Mouse (Mus musculus) kidney, embryonic 14.5 days (tissue): ENCODE results near the gene Alkbh6. TPM values are rescaled to one million over a fixed set of nuclear protein-coding genes. Genes with fewer than 3 reads are reported as not detected.

Experiments
- ATAC-seq: fragments of 200-750 bp; cut with Nextera tagmentation; 2 replicates; pipeline ENCODE4 v1.8.0; 2017; ENCODE audit warnings: moderate number of reproducible peaks, mild to moderate bottlenecking, moderate TSS enrichment, moderate library complexity; ENCODE audit not compliant: low FRiP score, low TSS enrichment
- H3K27ac ChIP-seq: fragments of 300-500 bp; sonication (generic); 2 replicates; pipeline ENCODE4 v1.5.1; 2014; ENCODE audit warnings: low read depth, mild to moderate bottlenecking, low read length, moderate library complexity, mixed read lengths
- H3K27me3 ChIP-seq: fragments of 300-500 bp; sonication (generic); 2 replicates; pipeline ENCODE4 v1.6.1; 2014; ENCODE audit warnings: mild to moderate bottlenecking, low read length; ENCODE audit not compliant: control insufficient read depth, insufficient read depth
- H3K36me3 ChIP-seq: fragments of 300-500 bp; sonication (generic); 2 replicates; pipeline ENCODE4 v1.6.1; 2014; ENCODE audit warnings: low read length, mixed read lengths; ENCODE audit not compliant: control insufficient read depth, insufficient read depth
- H3K4me1 ChIP-seq: fragments of 300-500 bp; sonication (generic); 2 replicates; pipeline ENCODE4 v1.6.1; 2014; ENCODE audit warnings: low read length, mixed read lengths; ENCODE audit not compliant: control insufficient read depth, insufficient read depth
- H3K4me2 ChIP-seq: fragments of 300-500 bp; sonication (generic); replicated peaks from 2 replicates; pipeline ENCODE4 v1.6.1; 2014; ENCODE audit warnings: low read depth, mild to moderate bottlenecking, low read length
- H3K4me3 ChIP-seq: fragments of 300-500 bp; sonication (generic); 2 replicates; pipeline ENCODE4 v1.5.1; 2014; ENCODE audit warnings: mild to moderate bottlenecking, low read length
- H3K9ac ChIP-seq: fragments of 300-500 bp; sonication (generic); 2 replicates; pipeline ENCODE4 v1.6.1; 2014; ENCODE audit warnings: low read depth, mild to moderate bottlenecking, low read length, moderate library complexity
- H3K9me3 ChIP-seq: fragments of 300-500 bp; sonication (generic); 2 replicates; pipeline ENCODE4 v1.6.1; 2016; ENCODE audit warnings: low read length; ENCODE audit not compliant: control insufficient read depth
- WGBS: fragments of 180-500 bp; shearing (Covaris S2); extraction: QIAGEN DNeasy Blood & Tissue Kit; methylation state at CpG from one replicate; pipeline ENCODE4 v1.1.7; 2014; 5-methylcytosine and 5-hydroxymethylcytosine counted together
- polyA plus RNA-seq: library from polyadenylated mRNA; unstranded; fragments of >200 nt; fragmentation: Nextera tagmentation; extraction: Ambion mirVana; gene quantifications from 2 replicates; pipeline ENCODE4 v1.2.1, GENCODE M21; 2014

Alkbh6 gene
- polyA plus RNA-seq, 1 experiment from 2014 or later, result 85.5 TPM

- Histone ChIP-seq H3K4me2 (peak within 1 kb of the TSS; percentile 81), H3K9ac (peak within 1 kb of the TSS; percentile 79), H3K4me1 (peaks cover 16% of the 10 kb centered on the region), H3K36me3 (peaks cover 14% of the 10 kb centered on the region), H3K27ac (peak within 1 kb of the TSS; percentile 59; the same call in 1 of the 2 replicates), H3K27me3 (no peaks in the 10 kb centered on the region), H3K4me3 (peak within 1 kb of the TSS; percentile 86), H3K9me3 (no peaks in the 10 kb centered on the region)
- WGBS, result 5% methylated on average over 34 of the region's 35 CpGs
- peak; percentile 77 for ATAC-seq
These were observed 17.0 kb upstream of the Alkbh6 start, which contains the start of gene Clip3 for GRCm38 (mm10) chr7:30291215-30292131. Gene Clip3, plus strand, starts transcription at chr7:30291728.

GRCm38 (mm10) chr7:30293795-30294194, 14.7 kb upstream of the Alkbh6 start:
- no peak overlapping the region for H3K27ac ChIP-seq
- 85% methylated on average over 13 of the region's 13 CpGs for WGBS
- H3K9ac ChIP-seq, result no peak overlapping the region; the same call in 1 of the 2 replicates
- no peak overlapping the region for H3K4me2 ChIP-seq
- H3K4me1 ChIP-seq, result peaks cover 16% of the 10 kb centered on the region
- no peaks in the 10 kb centered on the region for H3K27me3 ChIP-seq
- no peaks in the 10 kb centered on the region for H3K9me3 ChIP-seq
- H3K36me3 ChIP-seq, result peaks cover 34% of the 10 kb centered on the region
- no peak overlapping the region for H3K4me3 ChIP-seq
- no peak for ATAC-seq

GRCm38 (mm10) chr7:30294296-30294695, 14.2 kb upstream of the Alkbh6 start:
- peaks cover 39% of the 10 kb centered on the region for H3K36me3 ChIP-seq

GRCm38 (mm10) chr7:30295103-30295502, 13.4 kb upstream of the Alkbh6 start:
- Histone ChIP-seq H3K9me3 (no peaks in the 10 kb centered on the region), H3K4me1 (peaks cover 16% of the 10 kb centered on the region), H3K9ac (no peak overlapping the region), H3K27ac (no peak overlapping the region), H3K27me3 (no peaks in the 10 kb centered on the region), H3K4me2 (no peak overlapping the region), H3K4me3 (no peak overlapping the region), H3K36me3 (peaks cover 44% of the 10 kb centered on the region)
- WGBS, result 68% methylated on average over 10 of the region's 10 CpGs
- ATAC-seq, result no peak

More at GRCm38 (mm10) chr7:30294296-30294695, 14.2 kb upstream of the Alkbh6 start:
- Histone ChIP-seq H3K27ac (no peak overlapping the region), H3K9me3 (no peaks in the 10 kb centered on the region), H3K4me3 (no peak overlapping the region), H3K4me2 (no peak overlapping the region), H3K27me3 (no peaks in the 10 kb centered on the region), H3K4me1 (peaks cover 16% of the 10 kb centered on the region), H3K9ac (no peak overlapping the region; the same call in 1 of the 2 replicates)
- ATAC-seq, result no peak
- WGBS, result 86% methylated on average over 5 of the region's 5 CpGs

GRCm38 (mm10) chr7:30296816-30297215, 11.7 kb upstream of the Alkbh6 start:
- Histone ChIP-seq H3K4me2 (no peak overlapping the region), H3K4me3 (no peak overlapping the region), H3K9me3 (no peaks in the 10 kb centered on the region), H3K27me3 (no peaks in the 10 kb centered on the region), H3K4me1 (peaks cover 8% of the 10 kb centered on the region), H3K36me3 (peaks cover 46% of the 10 kb centered on the region), H3K9ac (no peak overlapping the region), H3K27ac (no peak overlapping the region)
- no peak for ATAC-seq
- 95% methylated on average over 15 of the region's 15 CpGs for WGBS

GRCm38 (mm10) chr7:30297266-30297665, 11.3 kb upstream of the Alkbh6 start:
- peaks cover 51% of the 10 kb centered on the region for H3K36me3 ChIP-seq
- no peak overlapping the region for H3K9ac ChIP-seq
- H3K4me3 ChIP-seq, result no peak overlapping the region
- ATAC-seq, result no peak
- no peak overlapping the region for H3K4me2 ChIP-seq
- H3K27ac ChIP-seq, result no peak overlapping the region
- H3K9me3 ChIP-seq, result no peaks in the 10 kb centered on the region
- H3K4me1 ChIP-seq, result peaks cover 4% of the 10 kb centered on the region
- WGBS, result 86% methylated on average over 16 of the region's 16 CpGs
- H3K27me3 ChIP-seq, result no peaks in the 10 kb centered on the region

GRCm38 (mm10) chr7:30300914-30301313, 7.6 kb upstream of the Alkbh6 start:
- H3K9ac ChIP-seq, result no peak overlapping the region
- no peaks in the 10 kb centered on the region for H3K9me3 ChIP-seq
- no peak overlapping the region for H3K4me3 ChIP-seq
- no peak for ATAC-seq
- H3K27me3 ChIP-seq, result no peaks in the 10 kb centered on the region
- peaks cover 58% of the 10 kb centered on the region for H3K36me3 ChIP-seq
- 47% methylated on average over 3 of the region's 3 CpGs for WGBS
- H3K4me2 ChIP-seq, result no peak overlapping the region
- H3K27ac ChIP-seq, result no peak overlapping the region
- no peaks in the 10 kb centered on the region for H3K4me1 ChIP-seq

GRCm38 (mm10) chr7:30306083-30306779, 2.3 kb upstream of the Alkbh6 start:
- Histone ChIP-seq H3K4me2 (no peak overlapping the region), H3K4me3 (no peak overlapping the region), H3K4me1 (peaks cover 8% of the 10 kb centered on the region; the same call in 1 of the 2 replicates), H3K36me3 (peaks cover 33% of the 10 kb centered on the region), H3K27me3 (no peaks in the 10 kb centered on the region), H3K9me3 (no peaks in the 10 kb centered on the region), H3K27ac (no peak overlapping the region), H3K9ac (no peak overlapping the region)
- 88% methylated on average over 16 of the region's 16 CpGs for WGBS
- ATAC-seq, result no peak
